Mouse (Mus musculus) layer of hippocampus, postnatal 36 days (tissue): ENCODE measurements at regions not wholly inside any gene's neighbourhood (a gene's known extent, or its start where the extent isn't known, plus 50 kb on each side); places are given as distances from the start of the nearest gene placed in this dataset.

Source experiments
- DNase-seq, 2 experiments: peaks; one replicate each; pipeline ENCODE4 v3.0.0; 2022

GRCm38 (mm10) chr17:84107946-84108686 lies 79.6 kb downstream of the Zfp36l2 start:
- DNase-seq: no peak

DNA sequence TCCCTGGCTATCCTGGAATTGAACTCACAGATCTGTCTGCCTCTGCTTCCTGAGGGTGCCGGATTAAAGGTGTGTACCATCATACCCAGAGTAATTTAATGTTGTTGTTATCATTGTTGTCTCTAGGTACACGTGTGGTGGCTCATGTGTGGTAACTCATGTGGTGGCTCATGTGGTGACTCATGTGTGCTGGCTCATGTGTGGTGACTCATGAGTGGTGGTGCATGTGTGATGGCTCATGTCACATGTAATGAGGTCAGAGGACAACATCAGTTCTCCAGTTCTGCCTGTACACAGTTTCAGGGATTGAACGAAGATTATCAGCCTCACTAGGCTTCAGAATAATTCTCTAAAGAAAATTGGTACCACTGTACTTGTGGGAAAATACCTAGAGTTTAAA lies 80.2 kb downstream of the Zfp36l2 start:
- DNase-seq: no peak

GRCm38 (mm10) chr17:84104242-84104641 lies 83.5 kb downstream of the Zfp36l2 start:
- DNase-seq: no peak

- no peak for DNase-seq
These were observed 84.4 kb downstream of the Zfp36l2 start for GRCm38 (mm10) chr17:84103344-84103743.

DNA sequence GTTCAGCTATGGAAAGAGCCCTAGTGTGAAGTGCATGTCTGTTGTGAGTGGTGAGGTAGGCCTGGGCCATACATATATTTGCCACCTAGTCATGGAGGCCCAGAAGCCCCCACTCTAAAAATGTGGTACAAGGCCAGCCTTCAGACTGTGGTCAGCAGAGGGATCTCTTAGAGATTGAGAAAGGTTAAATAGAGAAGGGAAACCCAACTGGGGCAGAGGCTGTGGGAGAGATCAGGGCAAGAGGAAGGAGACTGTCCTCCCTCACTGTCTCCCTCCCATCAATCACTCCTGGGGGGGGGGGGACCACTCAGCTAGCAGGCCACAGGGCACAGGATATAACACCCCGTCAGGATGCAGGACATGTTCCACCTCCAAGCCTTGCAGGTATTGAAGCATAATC lies 86.1 kb downstream of the Zfp36l2 start:
- DNase-seq: no peak

- DNase-seq: no peak
These were observed 87.2 kb downstream of the Zfp36l2 start for GRCm38 (mm10) chr17:84100523-84100922.

DNA sequence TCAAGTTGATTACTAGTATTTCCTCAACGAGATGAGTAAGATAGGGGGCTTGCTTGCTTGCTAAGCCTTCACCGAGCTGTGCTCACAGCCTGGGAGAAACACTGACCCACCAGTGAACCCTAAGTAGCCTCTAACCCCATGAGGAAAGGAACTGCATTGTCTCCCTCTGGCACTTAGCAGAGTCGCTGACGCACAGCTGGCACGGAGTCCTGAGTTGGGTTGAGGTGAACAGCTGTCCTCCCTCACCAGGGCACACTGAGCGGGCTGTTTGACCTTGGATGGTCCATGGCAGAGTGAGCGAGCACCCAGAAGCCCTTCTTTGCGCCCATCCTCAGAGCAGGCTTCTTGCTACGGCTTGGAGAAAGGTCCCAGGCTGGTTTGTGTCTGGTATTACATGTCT lies 88.0 kb downstream of the Zfp36l2 start:
- DNase-seq: no peak

DNA sequence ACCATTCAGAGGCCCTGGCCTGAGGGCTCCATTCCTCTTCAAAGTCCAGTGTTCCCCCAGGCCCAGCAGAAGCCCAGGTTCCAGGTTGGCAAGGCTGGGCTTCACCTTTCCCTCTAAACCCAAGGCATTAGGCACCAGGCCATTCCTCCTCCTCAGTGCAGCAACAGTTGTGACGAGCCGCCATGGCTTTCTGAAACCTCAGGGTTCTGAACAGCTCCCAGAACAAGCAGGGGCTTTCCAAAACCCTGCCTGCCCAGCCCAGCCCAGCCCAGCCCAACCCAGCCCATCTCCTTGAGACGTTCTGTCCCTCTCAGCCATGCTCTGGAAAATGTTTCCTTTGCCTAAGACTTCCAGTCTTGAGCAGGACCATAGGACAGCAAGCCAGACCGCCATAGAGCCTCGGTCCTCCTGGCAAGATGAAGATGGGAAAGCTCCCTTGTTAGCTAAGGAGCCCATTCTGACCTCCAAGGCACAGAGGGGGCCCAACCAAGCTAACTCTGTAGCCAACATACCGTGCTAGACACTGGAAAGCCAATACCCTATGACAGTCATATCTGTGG lies 89.8 kb downstream of the Zfp36l2 start:
- no peak for DNase-seq

DNA sequence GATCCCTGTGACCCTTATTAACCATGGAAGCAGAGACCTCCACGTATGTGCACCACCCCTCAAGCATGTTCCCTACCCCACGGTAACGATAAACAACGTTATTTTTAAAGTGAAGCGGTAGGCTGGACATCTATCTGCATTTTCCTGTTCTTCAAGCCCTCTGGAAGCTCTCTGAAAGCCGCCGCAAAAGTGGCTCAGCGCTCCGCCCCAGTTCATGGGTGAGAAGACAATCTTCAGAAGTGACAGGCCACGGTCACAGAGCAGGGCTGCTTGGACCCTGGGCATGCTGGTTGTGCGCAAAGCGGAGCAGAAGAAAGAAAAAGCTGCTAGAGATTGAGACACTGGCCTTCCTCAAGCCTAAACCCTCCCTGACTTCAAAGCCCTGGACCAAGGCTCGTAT lies 90.5 kb downstream of the Zfp36l2 start:
- DNase-seq: no peak

DNA sequence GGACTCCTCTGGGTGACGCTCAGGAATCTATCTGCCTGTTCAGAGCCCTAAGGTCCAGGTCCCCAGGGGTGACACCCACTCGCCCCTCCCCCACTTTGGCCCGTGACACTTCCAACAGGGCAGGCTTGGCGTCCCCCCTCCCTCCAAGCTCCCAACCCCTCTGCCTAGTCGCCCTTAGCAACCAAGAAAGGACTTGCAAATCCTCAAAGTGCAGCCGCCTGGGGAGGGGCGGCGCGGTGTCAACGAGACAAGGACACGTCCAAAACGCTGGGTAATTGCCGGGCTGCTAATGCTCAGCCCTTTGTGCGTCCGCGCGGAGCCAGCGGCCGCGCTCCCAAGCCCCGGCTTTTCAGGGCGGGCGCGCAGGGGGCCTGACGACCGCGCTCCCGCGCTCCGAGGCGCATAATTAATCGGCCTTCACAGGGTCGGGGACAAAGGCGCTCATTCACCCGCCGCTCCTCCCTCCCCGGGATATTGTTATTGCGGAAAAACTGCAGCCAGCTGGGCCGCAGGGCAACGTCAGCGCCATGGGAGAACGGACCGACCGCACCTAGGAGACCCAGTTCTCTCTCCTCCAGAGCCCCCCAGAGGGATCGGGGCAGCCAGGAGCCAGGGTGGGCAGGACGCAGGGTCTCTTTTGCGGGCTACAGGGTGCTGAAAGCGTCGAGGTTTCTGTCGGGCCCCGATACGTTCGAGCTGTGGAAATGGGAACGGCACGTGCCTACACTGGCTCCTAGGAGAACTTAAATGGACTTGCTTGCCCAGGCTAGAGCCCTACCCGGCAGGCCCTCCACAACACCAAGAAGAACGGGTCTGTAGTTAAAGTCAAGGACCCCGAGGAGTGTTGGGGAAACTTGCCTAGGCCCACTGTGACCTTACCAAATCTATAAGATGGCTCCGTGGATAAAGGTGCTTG lies 91.1 kb downstream of the Zfp36l2 start:
- peak; percentile 74 to 84 for DNase-seq

GRCm38 (mm10) chr17:84095829-84096228 lies 91.9 kb downstream of the Zfp36l2 start:
- DNase-seq: no peak

DNA sequence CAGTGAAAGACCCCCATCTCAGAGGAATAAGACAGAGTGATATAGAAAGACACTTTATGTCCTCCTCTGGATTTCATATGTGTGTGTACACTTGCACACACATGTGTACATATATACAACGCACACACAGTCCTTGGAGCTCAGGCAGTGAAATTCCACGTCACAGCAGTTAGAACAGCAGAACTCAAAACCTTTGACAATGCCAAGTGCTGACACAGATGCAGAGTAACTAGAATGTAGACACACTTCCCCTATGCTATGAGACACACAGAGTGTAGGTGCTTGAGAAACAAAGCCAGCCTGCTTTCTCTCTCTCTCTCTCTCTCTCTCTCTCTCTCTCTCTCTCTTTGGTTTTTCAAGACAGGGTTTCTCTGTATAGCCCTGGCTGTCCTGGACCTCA lies 92.7 kb downstream of the Zfp36l2 start:
- no peak for DNase-seq

GRCm38 (mm10) chr17:84086394-84086793 lies 101.4 kb downstream of the Zfp36l2 start:
- no peak for DNase-seq

DNA sequence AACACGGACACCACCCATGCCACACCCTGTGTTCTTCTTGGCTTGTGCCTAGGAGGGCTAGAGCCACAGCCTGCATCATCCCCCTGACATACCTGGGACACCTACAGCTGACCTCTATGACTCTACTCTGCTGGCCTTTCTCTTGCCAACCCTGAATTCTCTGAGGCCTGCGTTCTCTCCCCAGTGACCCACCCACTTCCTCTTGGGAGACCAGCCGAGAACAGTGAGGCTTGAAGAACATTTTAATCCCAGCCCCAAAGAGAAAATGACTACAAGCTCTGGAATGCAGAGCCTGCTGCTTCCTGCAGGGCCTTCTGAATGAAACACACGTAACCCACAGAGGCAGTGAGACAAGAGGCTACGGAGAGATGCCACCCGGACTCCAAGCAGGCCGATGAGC lies 102.0 kb downstream of the Zfp36l2 start:
- no peak for DNase-seq

- no peak for DNase-seq
These were observed 102.5 kb downstream of the Zfp36l2 start for GRCm38 (mm10) chr17:84085232-84085631.

DNA sequence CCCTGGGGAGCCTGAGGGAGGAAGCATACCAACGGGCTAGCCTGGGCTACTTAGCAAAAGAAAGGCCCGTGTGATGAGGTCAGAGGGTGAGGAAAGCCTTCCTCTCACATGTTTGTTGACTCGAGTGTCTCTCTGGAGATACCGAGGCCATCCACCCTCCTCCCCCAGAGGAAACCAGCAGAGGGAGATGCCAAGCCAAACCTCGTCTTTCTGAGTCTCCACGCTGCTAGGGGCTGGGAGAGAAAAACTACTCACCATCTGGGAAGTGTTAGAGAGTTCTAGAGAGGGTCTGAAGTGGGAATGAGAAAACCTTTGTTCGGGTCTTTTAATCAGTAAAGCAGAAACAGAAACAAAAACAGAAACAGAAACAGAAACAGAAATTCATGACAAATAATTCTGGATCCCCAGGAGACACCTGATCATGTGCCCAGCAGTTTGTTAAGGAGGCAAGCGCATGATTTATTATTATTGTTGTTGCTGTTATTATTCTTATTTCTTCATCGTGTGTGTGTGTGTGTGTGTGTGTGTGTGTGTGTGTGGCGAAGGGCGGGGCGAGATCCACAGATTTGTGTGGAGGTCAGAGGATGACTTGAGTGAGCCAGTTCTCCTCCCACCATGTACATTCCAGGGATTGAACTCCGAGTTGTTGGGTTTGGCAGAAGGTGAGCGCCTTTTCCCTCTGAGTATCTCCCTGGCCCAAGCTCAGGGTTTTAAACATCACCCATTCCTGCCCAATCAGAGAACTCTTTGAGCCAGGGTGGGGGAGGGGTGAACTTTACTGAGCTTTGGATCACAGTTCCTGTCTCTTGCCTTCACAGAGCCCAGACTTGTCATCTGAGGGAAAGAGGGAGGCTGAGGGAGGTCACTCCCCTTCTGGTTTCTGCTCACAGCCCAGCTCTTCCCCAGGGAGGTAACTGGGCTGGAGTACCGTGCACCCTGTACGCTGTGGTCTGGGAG lies 104.2 kb downstream of the Zfp36l2 start:
- no peak for DNase-seq

DNA sequence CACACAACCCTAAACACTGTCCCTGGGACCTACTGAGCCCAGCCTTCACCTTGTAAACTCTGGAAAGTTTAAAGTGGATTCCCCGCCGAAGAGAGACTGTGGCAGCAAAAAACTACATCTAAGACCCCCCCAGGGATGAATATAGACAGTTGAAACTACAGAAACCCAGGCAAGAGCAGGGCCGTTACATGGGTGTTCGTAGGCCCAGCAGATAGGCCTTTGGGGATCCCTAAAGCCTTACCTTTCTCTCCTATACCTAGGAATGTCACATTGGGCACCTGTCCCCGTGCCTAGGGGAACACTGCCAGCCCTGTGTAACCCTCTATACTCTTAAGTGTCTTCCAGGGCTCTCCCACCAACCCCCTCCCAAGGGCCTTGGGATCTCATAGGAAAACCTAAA lies 105.2 kb downstream of the Zfp36l2 start:
- no peak for DNase-seq

- DNase-seq: peak; percentile 72 to 75
These were observed 105.9 kb downstream of the Zfp36l2 start for GRCm38 (mm10) chr17:84081751-84082352.

DNA sequence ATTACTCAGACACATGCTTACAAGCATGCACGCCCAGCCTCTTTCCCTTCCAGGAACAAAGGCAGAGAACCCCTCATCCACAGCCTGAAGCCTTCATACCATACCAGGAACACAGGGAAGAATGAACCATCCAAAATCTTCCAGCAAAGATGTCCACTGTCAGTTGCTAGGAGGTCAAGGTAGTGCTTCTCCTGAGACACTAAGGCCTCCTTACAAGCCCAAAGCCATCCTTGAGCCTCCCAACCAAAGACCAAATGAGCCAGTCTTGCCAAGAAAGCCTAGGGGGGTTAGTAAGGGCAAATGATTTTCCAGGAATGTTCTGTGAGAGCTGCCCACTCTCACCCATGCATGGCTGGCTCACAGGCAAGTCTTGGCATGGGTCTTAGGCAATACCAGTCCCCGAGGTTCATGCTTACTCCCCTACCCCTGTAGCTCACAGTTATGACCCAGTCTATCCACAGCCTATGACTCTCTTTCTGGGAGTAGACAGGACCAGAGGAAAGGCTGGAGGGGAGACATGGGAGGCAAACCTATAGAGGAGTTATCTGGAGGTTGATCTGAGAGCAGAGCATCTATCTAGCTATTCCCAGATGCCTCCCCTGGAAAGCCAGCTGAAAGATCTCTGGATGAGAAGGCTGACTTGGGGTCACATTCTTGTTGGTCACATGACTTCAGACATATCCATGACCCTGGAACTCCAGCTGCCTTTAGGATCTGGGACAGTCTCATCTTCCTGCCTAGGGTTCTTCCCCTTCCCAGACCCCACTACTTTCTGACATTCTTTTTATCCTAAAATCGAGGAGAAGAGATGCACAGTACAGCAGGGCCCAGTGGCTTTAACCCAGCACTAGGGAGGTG lies 112.4 kb downstream of the Zfp36l2 start:
- DNase-seq: no peak

DNA sequence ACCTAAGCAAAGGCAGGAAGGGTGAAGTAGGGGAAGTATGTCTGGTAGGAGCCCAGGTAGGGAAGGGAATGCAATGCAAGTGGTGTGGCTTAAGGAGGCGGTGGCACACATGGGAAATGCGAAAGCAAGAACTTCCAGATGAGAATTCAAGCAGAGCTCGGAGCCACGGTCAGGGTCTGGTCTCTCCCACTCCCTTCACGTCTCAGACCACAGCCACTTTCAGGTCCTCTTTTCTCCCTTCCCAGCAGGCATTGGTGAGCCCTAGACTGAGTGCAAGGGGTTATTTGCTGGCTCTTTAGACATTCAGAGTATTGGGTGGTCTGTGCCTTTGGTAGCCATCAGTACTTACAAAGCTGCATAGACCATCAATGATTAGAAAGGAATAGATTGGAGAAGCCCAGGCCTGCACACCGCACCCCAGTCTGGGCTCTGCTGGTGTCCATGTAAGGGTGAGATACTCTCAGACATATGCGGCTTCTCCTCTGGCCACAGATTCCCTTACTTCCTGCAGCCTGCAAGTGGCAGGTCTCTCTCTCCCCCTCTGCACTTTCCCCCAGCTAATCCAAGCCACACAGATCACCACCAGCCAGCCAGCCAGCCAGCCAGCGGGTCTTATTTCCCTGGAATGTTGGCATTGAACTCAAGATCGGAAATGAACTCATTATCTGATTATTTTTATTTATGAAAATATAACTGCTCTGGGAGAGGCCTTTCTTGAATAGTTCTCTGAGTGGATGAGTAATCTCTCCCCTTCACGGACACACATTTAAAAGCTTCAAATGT lies 113.6 kb downstream of the Zfp36l2 start:
- no peak for DNase-seq
